Mouse (Mus musculus) kidney, postnatal 36 days (tissue): Measurements from ENCODE around the gene Lima1.
"Not testable (repeated sequence)": the region's sequence is repeated elsewhere in the genome, so short reads cannot be mapped to it uniquely, and the experiment has no call there.

Experiments used
- DNase-seq, 2 experiments: peaks; one replicate each; pipeline ENCODE4 v3.0.0; 2021 to 2022; ENCODE audit warnings: mixed read lengths in 2 of 2

The Lima1 gene

GRCm38 (mm10) chr15:99801885-99802572 lies 73.2 kb downstream of the Lima1 start:
- DNase-seq, result peak in 1 of 2 experiments; percentile 34

GRCm38 (mm10) chr15:99799706-99800105 lies 75.5 kb downstream of the Lima1 start:
- DNase-seq, result no peak

- DNase-seq, result no peak
Measured at GRCm38 (mm10) chr15:99797898-99798297, 77.4 kb downstream of the Lima1 start.

- no peak for DNase-seq
Measured at GRCm38 (mm10) chr15:99796735-99797134, 78.5 kb downstream of the Lima1 start.

GRCm38 (mm10) chr15:99796066-99796465 lies 79.2 kb downstream of the Lima1 start:
- peak in 1 of 2 experiments; percentile 69 for DNase-seq

GRCm38 (mm10) chr15:99792221-99792815 lies 82.9 kb downstream of the Lima1 start:
- DNase-seq, result peak in 1 of 2 experiments; percentile 37

GRCm38 (mm10) chr15:99791003-99791402 lies 84.3 kb downstream of the Lima1 start:
- DNase-seq, result peak in 1 of 2 experiments; percentile 14

GRCm38 (mm10) chr15:99790464-99790863 lies 84.8 kb downstream of the Lima1 start:
- no peak for DNase-seq

GRCm38 (mm10) chr15:99787625-99788120 lies 87.6 kb downstream of the Lima1 start:
- DNase-seq, result peak; percentile 31 to 36

GRCm38 (mm10) chr15:99778677-99779335 lies 96.5 kb downstream of the Lima1 start:
- peak in 1 of 2 experiments; percentile 19 for DNase-seq

- DNase-seq, result peak; percentile 16 to 23
Measured at GRCm38 (mm10) chr15:99778148-99778547, 97.1 kb downstream of the Lima1 start.

- no peak for DNase-seq
Measured at GRCm38 (mm10) chr15:99772925-99773324, 102.3 kb downstream of the Lima1 start.

- DNase-seq, result not testable (repeated sequence)
Measured at GRCm38 (mm10) chr15:99772881-99772924, 102.6 kb downstream of the Lima1 start, which contains the start of gene Cers5. Cers5 (minus strand) TSS chr15:99772885.

GRCm38 (mm10) chr15:99772277-99772880 lies 102.9 kb downstream of the Lima1 start:
- DNase-seq, result peak; percentile 93

GRCm38 (mm10) chr15:99771601-99772276 lies 103.5 kb downstream of the Lima1 start:
- DNase-seq, result no peak

- DNase-seq, result no peak
Measured at GRCm38 (mm10) chr15:99771004-99771500, 104.2 kb downstream of the Lima1 start.

GRCm38 (mm10) chr15:99768761-99769160 lies 106.5 kb downstream of the Lima1 start:
- peak in 1 of 2 experiments; percentile 29 for DNase-seq

GRCm38 (mm10) chr15:99767467-99767866 lies 107.8 kb downstream of the Lima1 start:
- DNase-seq, result no peak

GRCm38 (mm10) chr15:99754204-99754603 lies 121.1 kb downstream of the Lima1 start:
- no peak for DNase-seq

- DNase-seq, result no peak
Measured at GRCm38 (mm10) chr15:99740229-99740628, 135.0 kb downstream of the Lima1 start.

- DNase-seq, result no peak
Measured at GRCm38 (mm10) chr15:99736675-99737074, 138.6 kb downstream of the Lima1 start.

GRCm38 (mm10) chr15:99735631-99736030 lies 139.6 kb downstream of the Lima1 start:
- peak; percentile 99 to 100 for DNase-seq

- DNase-seq, result no peak
Measured at GRCm38 (mm10) chr15:99733186-99733585, 142.1 kb downstream of the Lima1 start.
